Mouse (Mus musculus) hindbrain, embryonic 14.5 days (tissue): ENCODE measurements at regions not wholly inside any gene's neighbourhood (a gene's known extent, or its start where the extent isn't known, plus 50 kb on each side); places are given as distances from the start of the nearest gene placed in this dataset.
A peak's percentile ranks its signal among the peaks of the same experiment; 100 is the strongest.

Experiments used
- ATAC-seq: fragments of 200-750 bp; cut with Nextera tagmentation; 2 replicates; pipeline ENCODE4 v1.8.0; 2017; ENCODE audit warnings: moderate number of reproducible peaks, mild to moderate bottlenecking, moderate TSS enrichment, moderate library complexity; ENCODE audit not compliant: low FRiP score
- DNase-seq: peaks from one replicate; pipeline ENCODE4 v3.0.0-alpha.2; 2015; ENCODE audit warnings: low spot score
- H3K27ac ChIP-seq: fragments of 300-500 bp; sonication (generic); 2 replicates; pipeline ENCODE4 v1.5.1; 2014; ENCODE audit warnings: mild to moderate bottlenecking, moderate library complexity
- H3K27me3 ChIP-seq: fragments of 300-500 bp; sonication (generic); 2 replicates; pipeline ENCODE4 v1.6.1; 2014; ENCODE audit warnings: mild to moderate bottlenecking, low read length, mixed read lengths; ENCODE audit not compliant: control insufficient read depth, insufficient read depth
- H3K36me3 ChIP-seq: fragments of 300-500 bp; sonication (generic); replicated peaks from 2 replicates; pipeline ENCODE4 v1.6.1; 2014; ENCODE audit not compliant: control insufficient read depth, insufficient read depth
- H3K4me1 ChIP-seq: fragments of 300-500 bp; sonication (generic); replicated peaks from 2 replicates; pipeline ENCODE4 v1.6.1; 2014; ENCODE audit warnings: antibody characterized with exemption, low read length, mixed read lengths; ENCODE audit not compliant: control insufficient read depth, insufficient read depth
- H3K4me2 ChIP-seq: fragments of 300-500 bp; sonication (generic); replicated peaks from 2 replicates; pipeline ENCODE4 v1.6.1; 2014; ENCODE audit warnings: mild to moderate bottlenecking, moderate library complexity
- H3K4me3 ChIP-seq: fragments of 300-500 bp; sonication (generic); replicated peaks from 2 replicates; pipeline ENCODE4 v1.5.1; 2014; ENCODE audit warnings: mild to moderate bottlenecking, low read length
- H3K9ac ChIP-seq: fragments of 300-500 bp; sonication (generic); 2 replicates; pipeline ENCODE4 v1.6.1; 2014
- H3K9me3 ChIP-seq: fragments of 300-500 bp; sonication (generic); 2 replicates; pipeline ENCODE4 v1.6.1; 2016; ENCODE audit warnings: low read length; ENCODE audit not compliant: control insufficient read depth
- WGBS: fragments of 180-500 bp; shearing (Covaris S2); extraction: QIAGEN DNeasy Blood & Tissue Kit; methylation state at CpG from one replicate; pipeline ENCODE4 v1.1.7; 2014; 5-methylcytosine and 5-hydroxymethylcytosine counted together

GRCm38 (mm10) chr8:87372061-87372460, 100.3 kb downstream of the Cbln1 start:
- peaks cover 11% of the 10 kb centered on the region; the same call in 1 of the 2 replicates for H3K4me1 ChIP-seq
- no peaks in the 10 kb centered on the region for H3K27me3 ChIP-seq
- no peak for ATAC-seq
- no peak overlapping the region for H3K27ac ChIP-seq
- H3K9ac ChIP-seq = no peak overlapping the region
- H3K9me3 ChIP-seq = no peaks in the 10 kb centered on the region
- H3K4me3 ChIP-seq = no peak overlapping the region
- H3K4me2 ChIP-seq = no peak overlapping the region
- H3K36me3 ChIP-seq = no peaks in the 10 kb centered on the region
- DNase-seq = no peak

- ATAC-seq (no peak), DNase-seq (no peak)
- Histone ChIP-seq H3K9ac (no peak overlapping the region), H3K36me3 (no peaks in the 10 kb centered on the region), H3K4me1 (peaks cover 11% of the 10 kb centered on the region; the same call in 1 of the 2 replicates), H3K4me2 (no peak overlapping the region), H3K27me3 (no peaks in the 10 kb centered on the region), H3K9me3 (no peaks in the 10 kb centered on the region), H3K27ac (no peak overlapping the region), H3K4me3 (no peak overlapping the region)
- WGBS = 77% methylated on average over 3 of the region's 3 CpGs
Observed at GRCm38 (mm10) chr8:87370194-87370593, 102.2 kb downstream of the Cbln1 start.

- Histone ChIP-seq H3K9ac (no peak overlapping the region), H3K27ac (no peak overlapping the region), H3K4me3 (no peak overlapping the region), H3K9me3 (no peaks in the 10 kb centered on the region), H3K4me1 (no peaks in the 10 kb centered on the region), H3K36me3 (no peaks in the 10 kb centered on the region), H3K27me3 (no peaks in the 10 kb centered on the region), H3K4me2 (no peak overlapping the region)
- no peak for ATAC-seq
- WGBS = 81% methylated on average over 4 of the region's 4 CpGs
- no peak for DNase-seq
Observed at GRCm38 (mm10) chr8:87350471-87350870, 121.9 kb downstream of the Cbln1 start.

- no peak overlapping the region for H3K4me3 ChIP-seq
- H3K27me3 ChIP-seq = no peaks in the 10 kb centered on the region
- no peaks in the 10 kb centered on the region for H3K9me3 ChIP-seq
- no peaks in the 10 kb centered on the region for H3K4me1 ChIP-seq
- ATAC-seq (peak; percentile 55; the same call in 1 of the 2 replicates), DNase-seq (peak; percentile 50)
- WGBS = 56% methylated on average over 4 of the region's 4 CpGs
- H3K4me2 ChIP-seq = no peak overlapping the region
- no peaks in the 10 kb centered on the region for H3K36me3 ChIP-seq
- no peak overlapping the region for H3K27ac ChIP-seq
- H3K9ac ChIP-seq = no peak overlapping the region
Observed at GRCm38 (mm10) chr8:87349781-87350181, 122.6 kb downstream of the Cbln1 start.

DNA sequence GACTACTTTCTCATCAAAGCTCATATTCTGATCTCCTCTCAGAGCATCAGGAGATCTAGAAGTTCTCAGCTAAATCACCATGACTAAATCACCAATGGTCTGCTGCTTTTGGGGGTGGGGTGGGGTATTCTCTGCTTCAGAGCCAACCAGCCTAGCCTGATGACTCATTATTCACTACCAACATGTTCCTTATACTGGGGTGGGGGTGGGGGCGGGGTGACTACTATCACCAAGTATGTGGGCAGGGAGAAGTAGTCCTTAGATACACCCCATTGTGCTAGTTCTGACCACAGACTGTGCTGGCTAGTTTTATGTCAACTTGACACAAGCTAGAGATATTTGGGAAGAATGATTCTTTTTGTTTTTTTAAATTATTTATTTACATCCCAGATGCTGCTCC, 143.0 kb downstream of the Cbln1 start:
- ATAC-seq (no peak), DNase-seq (no peak)
- Histone ChIP-seq H3K9me3 (0 out of 2 replicates have a peak, but pooled peaks cover 7% of the 10 kb centered on the region), H3K9ac (no peak overlapping the region), H3K27ac (no peak overlapping the region), H3K4me2 (no peak overlapping the region), H3K27me3 (no peaks in the 10 kb centered on the region), H3K4me1 (no peaks in the 10 kb centered on the region), H3K4me3 (no peak overlapping the region), H3K36me3 (no peaks in the 10 kb centered on the region)
- WGBS = 100% methylated on average over 1 of the region's 1 CpGs

GRCm38 (mm10) chr8:87314570-87314969, 157.8 kb downstream of the Cbln1 start:
- Histone ChIP-seq H3K4me3 (no peak overlapping the region), H3K27me3 (no peaks in the 10 kb centered on the region), H3K4me1 (no peaks in the 10 kb centered on the region; the same call in 1 of the 2 replicates), H3K27ac (no peak overlapping the region), H3K4me2 (no peak overlapping the region), H3K9me3 (no peaks in the 10 kb centered on the region), H3K36me3 (no peaks in the 10 kb centered on the region), H3K9ac (no peak overlapping the region)
- DNase-seq (peak; percentile 37), ATAC-seq (no peak)
- WGBS = 61% methylated on average over 3 of the region's 3 CpGs

- DNase-seq (peak; percentile 33), ATAC-seq (no peak)
- H3K4me2 ChIP-seq = no peak overlapping the region
- H3K4me1 ChIP-seq = no peaks in the 10 kb centered on the region; the same call in 1 of the 2 replicates
- no peaks in the 10 kb centered on the region for H3K36me3 ChIP-seq
- H3K9me3 ChIP-seq = 0 out of 2 replicates have a peak, but pooled peaks cover 5% of the 10 kb centered on the region
- H3K27me3 ChIP-seq = no peaks in the 10 kb centered on the region
- no peak overlapping the region for H3K9ac ChIP-seq
- H3K27ac ChIP-seq = no peak overlapping the region
- 55% methylated on average over 7 of the region's 7 CpGs for WGBS
- no peak overlapping the region for H3K4me3 ChIP-seq
Observed at GRCm38 (mm10) chr8:87311282-87311681, 161.1 kb downstream of the Cbln1 start.

DNA sequence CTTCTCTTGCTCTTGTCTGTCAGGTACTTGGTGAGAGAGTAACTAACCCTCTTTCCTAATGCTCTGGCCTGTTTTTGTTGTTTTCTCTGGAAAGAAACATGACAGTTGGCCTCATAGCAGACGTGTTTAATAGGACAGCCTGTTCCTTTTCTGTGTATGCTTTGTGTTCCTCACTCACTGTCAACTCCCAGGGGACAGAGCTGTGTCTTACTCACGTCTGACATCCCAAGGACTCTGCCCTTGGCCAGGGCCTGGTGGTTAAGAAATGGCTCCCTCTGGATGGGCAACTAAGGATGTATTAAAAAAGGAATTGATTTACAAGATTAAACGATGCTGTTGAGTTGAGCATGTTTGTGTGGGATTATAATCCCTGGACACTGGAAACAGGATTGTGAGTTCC, 164.1 kb downstream of the Cbln1 start:
- no peaks in the 10 kb centered on the region for H3K36me3 ChIP-seq
- H3K4me3 ChIP-seq = no peak overlapping the region
- H3K4me2 ChIP-seq = no peak overlapping the region
- H3K4me1 ChIP-seq = no peaks in the 10 kb centered on the region; the same call in 1 of the 2 replicates
- H3K9me3 ChIP-seq = 0 out of 2 replicates have a peak, but pooled peaks cover 5% of the 10 kb centered on the region
- H3K27me3 ChIP-seq = no peaks in the 10 kb centered on the region
- H3K27ac ChIP-seq = no peak overlapping the region
- no peak for DNase-seq
- WGBS = 62% methylated on average over 3 of the region's 3 CpGs
- H3K9ac ChIP-seq = no peak overlapping the region
- no peak for ATAC-seq

GRCm38 (mm10) chr8:87305001-87305400, 167.4 kb downstream of the Cbln1 start:
- 84% methylated on average over 6 of the region's 6 CpGs for WGBS
- no peak for ATAC-seq

GRCm38 (mm10) chr8:87303522-87303921, 168.9 kb downstream of the Cbln1 start:
- H3K4me2 ChIP-seq = no peak overlapping the region
- H3K36me3 ChIP-seq = no peaks in the 10 kb centered on the region
- H3K27me3 ChIP-seq = no peaks in the 10 kb centered on the region
- H3K27ac ChIP-seq = no peak overlapping the region
- no peak for DNase-seq
- H3K4me1 ChIP-seq = no peaks in the 10 kb centered on the region
- no peak overlapping the region for H3K4me3 ChIP-seq
- no peak overlapping the region for H3K9ac ChIP-seq
- no peak for ATAC-seq
- 84% methylated on average over 5 of the region's 5 CpGs for WGBS
- H3K9me3 ChIP-seq = no peaks in the 10 kb centered on the region

More at GRCm38 (mm10) chr8:87305001-87305400, 167.4 kb downstream of the Cbln1 start:
- Histone ChIP-seq H3K4me3 (no peak overlapping the region), H3K9ac (no peak overlapping the region), H3K27ac (no peak overlapping the region), H3K9me3 (0 out of 2 replicates have a peak, but pooled peaks cover 5% of the 10 kb centered on the region), H3K4me1 (no peaks in the 10 kb centered on the region), H3K36me3 (no peaks in the 10 kb centered on the region), H3K4me2 (no peak overlapping the region), H3K27me3 (no peaks in the 10 kb centered on the region)
- DNase-seq = no peak
